Mouse (Mus musculus) ES-E14 (cell line): ENCODE results near the gene Ercc8.

ENCODE experiments used
- CHD2 ChIP-seq: IDR thresholded peaks from 2 replicates; pipeline ENCODE4 v1.6.1; 2014; ENCODE audit warnings: mild to moderate bottlenecking, low read depth, low read length, inconsistent platforms
- HCFC1 ChIP-seq: IDR thresholded peaks from 2 replicates; pipeline ENCODE4 v1.6.1; 2012; ENCODE audit warnings: low read length, inconsistent platforms, borderline replicate concordance; ENCODE audit not compliant: insufficient read depth
- MAFK ChIP-seq: IDR thresholded peaks from 2 replicates; pipeline ENCODE4 v1.6.1; 2014; ENCODE audit warnings: mild to moderate bottlenecking, low read depth, low read length, inconsistent platforms; ENCODE audit not compliant: insufficient read depth
- ZC3H11A ChIP-seq: IDR thresholded peaks from 2 replicates; pipeline ENCODE4 v1.6.1; 2012; ENCODE audit warnings: low read depth, mild to moderate bottlenecking, inconsistent platforms, low read length, borderline replicate concordance
- ZNF384 ChIP-seq: IDR thresholded peaks from 2 replicates; pipeline ENCODE4 v1.6.1; 2012; ENCODE audit warnings: low read depth, low read length, inconsistent platforms

DNA sequence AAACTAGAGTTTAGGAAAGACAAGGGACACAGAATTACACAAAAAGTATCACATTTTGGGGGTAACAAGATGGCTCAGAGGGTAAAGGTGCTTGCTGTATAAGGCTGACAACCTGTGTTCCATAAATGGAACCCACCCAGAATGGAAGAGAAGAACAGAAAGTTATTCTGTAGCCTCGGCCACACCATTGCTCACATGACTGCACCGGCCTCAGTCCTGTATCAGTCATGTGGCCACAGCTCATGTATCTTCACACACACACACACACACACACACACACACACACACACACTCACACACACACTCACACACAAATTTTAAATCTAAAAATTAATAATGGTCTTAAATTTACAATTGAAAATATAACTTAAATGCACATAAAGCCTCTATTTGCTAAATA, 48.9 kb downstream of the Ercc8 start:
- TF ChIP-seq MAFK, result no peak
- no peak for TF ChIP-seq HCFC1
- no peak for TF ChIP-seq CHD2
- TF ChIP-seq ZC3H11A, result no peak
- no peak for TF ChIP-seq ZNF384
